Mouse (Mus musculus) monocyte, adult 59 days (primary cell): ENCODE data around the gene Susd4. TPM values are rescaled to one million over a fixed set of nuclear protein-coding genes. Genes with fewer than 3 reads are reported as not detected.

Source experiments
- total RNA-seq, 2 experiments: library from RNA; stranded (reverse); gene quantifications; one replicate each; pipeline ENCODE4 v1.2.4; 2023

Susd4 gene
- total RNA-seq, result not detected

GRCm38 (mm10) chr1:182763716-182764461 is at the start of gene Susd4:
Gene Susd4, plus strand, starts transcription at chr1:182763860.

GRCm38 (mm10) chr1:182749080-182749479 is 14.6 kb upstream of the Susd4 start, which contains the start of gene Ccdc185:
Gene Ccdc185, minus strand, starts transcription at chr1:182749180.

Other genes starting within 250 kb of the Susd4 start
- gene Capn2, start 246.3 kb upstream of the Susd4 start, total RNA-seq, result 100 to 1,000 TPM; 195 to 198 TPM
- gene Capn8, start 198.9 kb upstream of the Susd4 start, total RNA-seq, result not detected
- gene Ccdc185, start 14.7 kb upstream of the Susd4 start, total RNA-seq, result not detected
- gene Tlr5, start 190.9 kb downstream of the Susd4 start, total RNA-seq, result 1 to 10 TPM; 5.0 to 6.5 TPM